Mouse (Mus musculus): ENCODE results near the gene Ap2b1.

DNA sequence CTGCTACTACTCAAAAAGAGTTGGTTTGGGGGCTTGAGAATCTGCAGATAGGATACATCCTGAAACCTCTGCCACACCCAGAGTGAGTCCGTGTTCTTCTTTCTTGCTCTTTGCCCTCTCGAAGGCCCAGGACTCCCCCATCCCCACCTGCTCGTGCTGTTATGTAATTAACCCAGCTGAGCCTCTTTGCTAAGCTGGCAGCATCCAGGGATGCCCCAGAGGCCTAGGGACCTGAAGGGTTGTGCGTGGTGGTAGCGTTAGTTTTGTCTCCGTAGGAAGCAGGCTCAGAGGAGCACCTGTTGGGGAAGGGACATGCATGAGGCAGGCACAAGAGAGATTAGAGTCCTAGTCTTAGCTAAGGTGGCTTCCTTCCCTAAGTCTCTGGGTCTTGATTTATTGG is 111.7 kb downstream of the Ap2b1 start:
- TF ChIP-seq CTCF (IDR thresholded peaks at IDR 0.05; ENCODE audit: low read depth) (no peak), EP300 (optimal IDR thresholded peaks at IDR 0.05) (no peak)
